Mouse (Mus musculus): ENCODE results near the gene Fzd10.

The Fzd10 gene

DNA sequence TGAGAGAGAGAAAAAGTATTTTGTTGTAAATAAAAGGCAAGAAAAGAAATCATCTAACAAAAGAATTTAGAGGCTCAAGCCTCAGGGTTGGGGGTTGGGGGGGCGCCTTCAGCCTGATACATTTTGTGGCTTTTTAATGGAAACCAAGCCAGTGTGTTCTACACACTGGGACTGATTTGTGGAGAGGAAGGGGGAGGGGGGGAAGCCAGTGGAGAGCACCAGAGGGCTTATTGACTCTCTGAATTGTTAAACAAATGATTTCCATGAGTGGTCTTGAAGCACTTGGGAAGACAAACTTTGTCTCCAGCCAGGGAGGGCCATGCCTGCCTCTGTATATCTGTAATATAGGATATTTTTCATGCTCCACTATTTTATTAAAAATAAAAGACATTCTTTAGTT, 3.0 kb downstream of the Fzd10 start:
- DNase-seq = no peak

DNA sequence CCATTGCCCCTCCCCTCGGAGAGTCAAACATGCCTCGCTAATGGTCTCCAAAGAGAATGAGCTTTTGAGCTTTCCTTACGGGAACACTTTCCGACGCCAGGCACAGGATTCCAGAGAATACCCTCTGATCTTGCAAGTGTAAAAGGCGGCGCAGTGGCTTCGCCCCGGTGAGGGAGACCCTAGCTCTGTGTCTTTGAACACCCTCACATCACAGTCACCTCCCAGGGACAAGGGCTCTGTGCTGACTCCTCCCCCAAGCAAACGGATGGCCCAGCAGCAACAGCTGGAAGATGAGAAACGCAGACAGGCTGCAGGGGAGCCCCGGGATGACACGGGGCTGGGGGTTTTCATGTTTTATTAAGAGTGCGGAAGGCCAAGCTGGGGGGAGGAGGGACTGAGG, 6.0 kb downstream of the Fzd10 start:
- no peak for DNase-seq

DNA sequence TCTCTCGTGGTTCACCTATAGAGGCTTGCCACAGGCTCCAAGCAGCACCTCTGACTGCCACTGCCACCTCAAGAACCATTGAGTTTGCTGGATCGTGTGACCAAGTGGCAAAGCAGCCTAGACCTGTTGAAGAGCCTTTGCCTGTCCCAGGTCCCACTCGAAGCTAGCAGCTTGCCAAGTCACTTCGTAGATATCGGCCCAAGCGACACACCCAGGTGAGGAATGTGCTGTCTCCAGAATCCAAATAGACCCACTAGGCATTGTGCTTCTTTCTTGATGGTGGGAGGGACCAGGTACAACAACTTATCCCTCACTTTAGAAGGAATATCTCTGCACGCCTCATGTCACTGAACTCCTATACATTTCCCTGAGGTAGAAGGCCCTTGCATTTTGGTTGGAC, 8.4 kb downstream of the Fzd10 start:
- no peak for DNase-seq

DNA sequence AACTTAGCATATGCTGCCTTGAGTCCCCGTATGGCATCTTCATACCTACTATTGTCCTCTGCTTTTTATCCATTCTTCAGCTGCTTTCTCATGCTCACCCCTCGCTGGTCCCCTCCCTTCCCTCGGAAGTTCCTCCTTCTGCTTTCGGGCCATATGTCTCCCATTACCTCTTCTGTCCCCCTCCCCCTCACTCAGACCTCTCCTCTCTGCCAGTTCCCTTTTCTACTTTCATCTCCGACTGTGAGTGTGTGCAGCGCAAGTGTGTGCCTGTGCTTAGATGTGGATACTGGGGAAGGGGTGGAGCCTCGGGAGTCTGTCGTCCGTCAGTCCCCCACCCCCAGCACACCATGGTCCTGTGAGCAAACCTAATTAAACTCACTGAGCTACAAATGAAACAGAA, 17.0 kb downstream of the Fzd10 start:
- no peak for DNase-seq

DNA sequence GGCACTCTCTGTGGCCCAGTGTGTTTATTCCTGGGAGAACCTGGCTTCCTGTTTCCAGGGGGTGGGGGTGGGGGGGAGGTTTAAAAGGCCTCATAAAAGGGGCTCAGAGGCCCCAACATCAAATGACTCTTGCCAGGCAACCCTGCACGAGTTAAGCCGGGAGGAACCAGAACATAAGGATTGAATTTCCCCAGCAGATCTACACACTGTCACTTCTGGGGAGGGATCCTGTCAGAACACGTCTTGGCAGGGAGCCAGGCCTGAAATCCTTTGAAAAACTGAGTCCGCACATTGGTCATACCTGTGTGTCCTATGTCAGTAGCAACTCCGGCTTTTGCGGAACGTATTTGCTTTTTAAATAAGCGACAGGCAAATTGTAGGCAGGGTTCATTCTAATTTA, 19.3 kb downstream of the Fzd10 start:
- DNase-seq = no peak

DNA sequence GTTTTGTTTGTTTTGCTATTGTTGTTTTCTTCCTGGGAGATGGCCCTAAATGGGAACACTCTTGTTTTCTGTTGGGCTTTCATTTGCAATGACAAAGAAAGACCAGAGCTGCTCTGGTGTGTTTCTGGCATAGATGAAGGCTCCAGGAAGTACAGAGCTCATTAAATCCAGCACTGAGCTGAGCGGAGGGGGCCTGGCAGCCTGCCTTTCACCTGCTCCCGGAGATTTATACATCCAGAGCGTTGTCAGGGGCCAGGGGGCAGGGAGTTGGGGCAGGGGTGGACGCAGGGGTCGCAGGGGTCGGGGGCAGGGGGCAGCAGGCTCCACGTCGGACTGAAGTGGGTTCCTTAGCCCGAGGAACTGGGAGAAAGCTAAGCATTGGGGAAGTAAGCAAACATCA, 19.8 kb downstream of the Fzd10 start:
- no peak for DNase-seq

DNA sequence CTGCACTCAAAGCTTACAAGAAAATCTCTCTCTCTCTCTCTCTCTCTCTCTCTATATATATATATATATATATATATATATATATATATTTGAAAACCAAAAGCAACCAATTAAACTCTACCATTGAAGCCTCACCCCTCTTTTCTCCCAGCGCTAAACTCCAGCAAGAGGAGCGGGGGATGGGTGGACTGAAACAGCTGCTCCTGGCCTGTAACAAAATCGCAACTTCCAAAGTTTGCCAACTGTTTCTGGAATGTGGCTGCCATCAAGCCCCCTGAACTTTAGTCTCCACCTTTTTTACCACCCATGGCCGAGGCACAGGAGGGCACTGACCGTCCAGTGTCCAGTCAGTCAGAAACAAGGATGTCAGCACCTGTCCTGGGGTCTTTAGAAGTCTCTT, 27.1 kb downstream of the Fzd10 start:
- DNase-seq = no peak

DNA sequence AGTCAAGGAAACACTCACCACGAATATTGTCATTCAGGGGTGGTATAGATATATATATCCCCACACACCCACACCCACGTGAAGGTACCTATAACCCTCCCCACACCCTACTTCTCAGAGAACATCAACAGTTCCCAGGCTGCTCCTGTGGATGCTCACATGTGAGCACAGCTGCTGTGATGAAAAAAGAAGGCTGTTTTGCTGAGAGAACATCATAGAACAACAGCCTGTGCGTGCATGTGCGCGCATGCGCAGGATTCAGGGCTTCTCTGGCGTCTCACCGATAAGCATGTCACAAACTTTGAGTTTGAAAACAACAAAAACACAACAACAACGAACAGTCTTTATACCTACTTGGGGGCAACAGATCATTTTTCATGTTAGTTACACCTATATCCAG, 36.0 kb downstream of the Fzd10 start:
- no peak for DNase-seq

DNA sequence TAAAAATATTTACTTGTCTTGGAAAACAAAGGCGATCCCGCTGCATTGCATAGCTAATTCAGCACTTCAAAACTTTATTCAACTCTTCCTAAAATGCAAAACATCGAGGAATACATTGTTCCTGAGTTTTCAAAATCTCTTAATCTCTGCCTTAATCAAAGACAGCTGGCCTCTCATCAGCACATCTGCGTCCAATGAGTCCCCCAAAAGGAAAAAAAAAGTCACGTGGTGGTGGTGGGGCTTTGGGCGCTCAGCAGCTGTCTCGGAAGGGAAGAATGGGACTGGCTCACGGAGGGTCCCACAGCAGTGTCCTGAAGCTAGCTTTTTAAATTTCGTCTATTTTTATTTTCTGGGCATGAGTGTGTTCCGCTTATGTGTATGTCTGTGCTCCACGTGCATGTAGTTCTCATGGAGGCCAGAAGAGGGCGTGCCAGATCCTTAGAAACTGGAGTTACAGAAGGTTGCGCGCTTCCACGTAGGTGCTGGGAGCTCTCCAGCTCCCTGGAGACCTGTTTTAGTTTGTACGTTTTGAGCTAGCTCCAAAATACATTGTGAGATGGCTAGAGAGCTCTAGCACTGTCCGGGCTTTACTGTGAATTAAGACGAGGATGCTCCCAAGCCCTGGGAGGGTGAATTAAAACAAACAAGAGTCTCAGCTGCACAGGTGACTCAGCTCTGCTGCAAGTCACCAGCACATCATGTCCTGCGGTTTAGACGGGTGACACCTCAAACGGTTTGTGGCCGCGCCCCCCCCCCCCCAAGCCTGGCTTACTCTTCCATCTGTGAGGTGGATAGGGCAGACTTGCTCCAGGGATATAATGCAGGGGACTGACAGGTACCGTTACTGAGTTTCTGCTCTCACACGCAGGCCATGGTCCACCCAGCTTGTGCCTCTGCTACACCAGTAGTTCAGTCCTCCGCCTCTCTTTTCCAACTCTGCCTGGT, 36.7 kb downstream of the Fzd10 start:
- no peak for DNase-seq

DNA sequence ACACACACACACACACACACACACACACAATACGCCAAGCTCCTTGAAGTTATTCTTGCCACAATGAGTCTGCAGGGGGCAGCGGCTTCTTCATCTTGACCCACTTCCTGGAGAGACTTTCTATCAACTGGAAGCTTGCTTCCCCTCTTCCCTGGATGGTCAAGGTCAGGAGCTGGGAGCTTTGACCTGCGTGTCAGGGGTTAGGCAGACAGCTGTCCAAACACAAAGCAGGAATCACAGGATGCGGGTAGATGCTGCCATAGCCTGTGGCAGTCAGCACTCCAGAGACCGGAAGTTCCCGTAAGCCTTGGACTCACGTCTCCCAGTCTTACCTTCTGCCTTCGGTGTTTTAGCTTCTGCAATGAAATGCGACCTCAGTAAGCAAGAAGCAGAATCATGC, 38.1 kb downstream of the Fzd10 start:
- no peak for DNase-seq

DNA sequence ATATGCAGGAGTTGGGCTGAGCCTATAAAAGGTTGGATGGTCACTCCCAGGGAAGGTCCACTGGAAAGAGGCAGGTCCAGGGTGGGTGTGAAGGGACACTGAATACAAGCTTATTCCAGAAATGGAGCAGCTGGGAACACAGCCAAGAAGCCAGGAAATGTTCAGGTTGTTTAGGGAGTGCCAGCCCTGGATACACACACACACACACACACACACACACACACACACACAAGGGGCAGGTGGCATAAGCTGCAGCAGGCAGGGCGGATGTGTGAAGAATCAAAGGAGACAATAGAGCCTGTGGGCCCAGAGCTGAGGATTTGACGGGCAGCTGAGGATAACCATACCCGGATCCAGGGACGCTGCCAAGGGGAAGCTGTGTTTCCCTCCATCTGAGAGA, 42.4 kb downstream of the Fzd10 start:
- no peak for DNase-seq

DNA sequence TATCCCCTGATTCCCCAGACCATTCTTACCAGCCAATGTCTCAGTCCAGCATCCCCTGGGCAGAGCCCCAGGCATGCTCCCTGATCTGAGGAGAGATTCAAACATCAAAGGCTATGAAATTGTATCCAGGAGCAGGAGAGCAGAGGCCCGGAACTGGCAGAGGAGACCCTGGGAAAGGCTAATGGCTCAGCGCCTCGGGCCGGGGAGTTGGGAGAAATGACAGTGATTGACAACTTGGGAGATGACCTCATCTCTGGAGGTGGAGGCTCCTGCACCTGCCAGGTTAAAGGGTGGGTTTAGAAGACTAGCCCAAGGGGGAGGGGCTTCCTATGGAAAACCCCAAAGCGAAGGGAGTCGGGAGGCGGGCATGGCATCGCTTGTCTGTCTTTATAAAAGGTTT, 45.1 kb downstream of the Fzd10 start:
- no peak for DNase-seq

DNA sequence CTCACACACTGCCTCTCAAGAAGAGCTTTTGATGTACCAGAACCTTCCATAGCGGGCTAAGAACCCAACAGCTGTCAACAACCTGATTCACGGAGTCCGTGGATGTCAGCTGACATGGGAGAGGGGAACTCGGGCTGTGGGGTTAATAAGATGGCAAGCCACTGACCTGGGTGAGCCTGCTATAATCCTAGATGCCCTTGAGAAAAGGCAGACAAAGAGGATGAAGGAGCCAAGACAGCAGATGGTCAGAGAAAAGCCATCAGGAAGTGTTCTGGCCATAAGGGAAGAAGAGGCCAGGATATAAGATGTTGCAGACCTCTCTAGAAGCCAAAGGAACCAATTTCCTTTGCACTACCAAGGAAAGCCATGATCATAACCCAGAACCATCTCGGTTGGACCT, 45.6 kb downstream of the Fzd10 start:
- DNase-seq = no peak

DNA sequence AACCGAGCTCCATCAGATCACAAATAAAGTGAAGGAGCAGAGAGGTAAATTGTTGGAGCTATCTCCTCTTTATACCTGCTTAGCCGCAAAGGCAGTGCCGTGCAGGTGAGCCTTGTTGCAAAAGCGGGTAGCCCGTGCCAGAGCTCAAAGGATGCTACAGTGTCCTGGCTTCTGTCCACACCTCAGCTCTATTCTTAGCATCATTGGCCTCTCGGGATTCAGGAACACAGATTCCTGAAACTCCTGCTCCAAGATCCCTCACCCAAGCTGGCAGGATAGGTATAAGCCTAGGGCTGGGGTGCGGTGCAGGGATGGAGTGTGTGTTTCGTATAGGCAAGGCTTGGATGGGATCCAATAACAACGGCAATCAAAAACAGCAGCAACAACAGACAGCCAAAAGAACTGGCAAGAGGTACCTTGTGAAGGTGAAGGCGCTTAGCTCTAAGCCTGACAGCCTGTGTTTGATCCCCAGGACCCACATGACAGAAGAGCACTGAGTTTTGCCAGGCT, 46.6 kb downstream of the Fzd10 start:
- no peak for DNase-seq

DNA sequence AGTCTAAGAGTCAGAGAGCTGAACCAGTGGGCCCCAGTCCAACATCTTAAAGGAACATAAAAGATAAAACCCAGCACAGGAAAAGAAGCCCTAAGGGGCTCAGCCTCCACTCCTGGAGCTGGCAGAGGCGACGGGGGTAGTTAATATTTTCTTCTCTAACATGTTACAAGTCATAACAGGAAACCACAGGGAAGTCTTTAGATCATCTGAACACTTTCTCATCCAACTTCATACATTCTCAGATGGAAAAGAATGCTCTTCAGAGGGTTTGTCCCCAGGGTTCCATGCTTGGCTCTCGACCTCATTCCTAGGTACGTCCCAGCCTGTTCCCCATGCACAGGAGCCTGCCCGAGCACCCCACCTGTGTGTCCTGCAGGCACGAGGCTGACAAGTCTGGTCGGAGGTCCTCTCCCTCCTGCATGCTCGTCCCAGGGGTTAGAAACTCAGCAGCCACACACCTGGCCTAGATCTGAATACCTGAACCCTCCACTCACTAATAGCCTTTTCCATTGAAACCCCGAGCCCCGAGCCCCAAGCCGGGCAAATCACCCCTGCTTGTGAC, 48.8 kb downstream of the Fzd10 start:
- DNase-seq = no peak

Data from spleen, adult 18-20 months (tissue).